Mouse (Mus musculus) spleen, adult 12 weeks (tissue): ENCODE data around the gene Spats2l.

Experiments
- DNase-seq: peaks from one replicate; pipeline ENCODE4 v3.0.0; 2022; ENCODE audit warnings: low spot score

The Spats2l gene

DNA sequence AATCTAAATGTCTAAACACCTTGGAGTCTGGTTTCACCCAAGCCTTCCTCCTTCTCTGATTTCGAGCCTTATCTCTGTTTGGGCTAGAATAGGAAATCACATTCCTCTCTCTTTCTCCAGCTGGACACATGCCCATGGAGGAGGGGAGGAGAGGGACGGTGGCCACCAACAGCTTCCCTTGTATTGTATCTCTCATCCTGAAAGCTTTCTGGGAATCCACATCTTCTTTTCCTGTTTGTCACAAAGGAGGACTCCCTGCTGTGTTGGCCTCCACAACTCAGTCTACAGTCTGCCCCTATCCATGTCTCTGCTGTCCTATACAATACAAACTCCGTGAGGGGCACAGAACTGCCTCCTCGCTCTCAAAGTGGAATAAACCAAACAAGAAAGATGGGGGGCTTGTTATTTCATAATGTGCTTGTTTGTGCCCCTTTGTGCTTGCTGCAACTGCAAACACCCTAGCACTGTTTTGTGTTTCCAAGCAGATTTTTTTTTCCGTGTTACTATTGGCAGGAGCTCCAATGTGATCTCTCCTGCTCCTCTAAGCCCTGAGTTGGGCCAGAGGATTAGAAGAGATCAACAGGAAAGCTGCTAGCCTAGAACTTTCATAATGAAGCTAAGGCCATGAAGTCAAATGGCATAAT is 116.4 kb downstream of the Spats2l start:
- no peak for DNase-seq

DNA sequence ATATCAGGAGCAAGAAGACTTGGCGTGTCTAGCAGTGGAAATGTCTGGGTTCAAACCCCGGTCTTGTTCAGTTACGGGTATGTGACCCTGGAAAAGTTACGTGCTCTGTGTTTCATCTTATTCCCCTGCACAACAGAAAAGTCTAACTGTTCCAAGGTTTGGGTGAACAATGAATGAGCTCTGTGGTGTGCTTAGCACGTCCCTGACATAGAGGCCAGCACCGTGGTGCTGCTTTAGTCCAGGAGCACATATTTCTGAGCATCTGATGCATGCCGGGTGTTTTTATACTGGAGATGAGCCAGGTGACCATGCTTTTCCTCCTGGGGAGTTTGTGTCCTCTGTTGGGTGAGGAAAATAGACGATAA is 116.9 kb downstream of the Spats2l start:
- DNase-seq = no peak

DNA sequence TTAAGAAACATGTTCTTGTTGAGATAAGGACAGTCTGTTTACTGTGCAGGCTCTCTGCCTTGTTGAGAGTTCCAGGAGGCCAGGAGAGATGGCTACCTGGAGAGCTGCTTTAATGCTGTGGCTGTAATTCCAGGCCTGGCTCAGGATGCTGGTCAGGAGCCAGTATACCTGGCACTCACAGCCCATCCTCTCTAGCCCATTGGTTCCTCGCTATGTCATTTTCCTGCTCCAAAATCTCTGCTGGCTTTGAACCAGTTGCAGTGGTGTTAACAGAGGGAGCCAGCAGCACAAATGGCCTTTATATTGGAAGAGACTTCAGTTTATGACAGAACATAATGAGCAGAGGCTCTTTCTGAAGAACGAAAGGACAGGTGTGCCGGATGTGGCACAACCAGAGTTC is 127.5 kb downstream of the Spats2l start:
- no peak for DNase-seq

DNA sequence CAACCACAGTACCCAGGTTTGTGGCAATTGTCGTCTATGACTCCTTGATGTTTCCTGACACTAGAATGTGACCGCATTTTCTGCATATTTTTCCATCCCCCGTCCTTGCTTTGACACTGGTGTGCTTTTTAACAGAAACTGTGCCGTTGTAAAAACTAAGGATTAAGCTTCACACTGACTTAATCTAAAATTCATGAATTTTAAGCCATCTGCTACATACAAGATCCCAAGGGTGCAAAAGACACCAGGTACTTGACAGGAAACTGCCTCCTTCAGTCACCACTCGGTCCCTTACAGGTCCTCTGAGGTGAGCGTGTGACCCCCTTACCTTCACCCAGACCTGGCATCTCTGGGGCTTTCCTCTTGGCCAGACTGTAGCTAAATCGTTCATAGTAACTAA is 129.8 kb downstream of the Spats2l start:
- no peak for DNase-seq

DNA sequence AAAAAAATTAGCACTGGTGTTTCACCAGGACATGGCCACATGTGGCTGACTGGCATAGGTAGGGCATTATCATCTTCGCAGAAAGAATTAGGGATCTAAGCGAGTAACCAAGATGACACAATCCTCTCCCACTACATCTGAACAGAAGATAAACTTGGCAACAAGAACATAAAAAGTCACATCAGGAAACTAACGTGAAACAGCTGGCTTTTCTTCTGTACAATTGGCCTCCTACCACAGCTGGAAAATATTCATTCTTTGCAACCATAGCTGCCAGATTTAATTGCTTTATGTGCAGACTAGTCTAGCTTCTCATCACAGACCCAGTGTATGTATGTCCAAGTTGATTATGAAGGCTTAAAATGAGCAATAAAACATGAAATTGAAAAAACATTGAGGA is 131.9 kb downstream of the Spats2l start:
- DNase-seq = no peak

DNA sequence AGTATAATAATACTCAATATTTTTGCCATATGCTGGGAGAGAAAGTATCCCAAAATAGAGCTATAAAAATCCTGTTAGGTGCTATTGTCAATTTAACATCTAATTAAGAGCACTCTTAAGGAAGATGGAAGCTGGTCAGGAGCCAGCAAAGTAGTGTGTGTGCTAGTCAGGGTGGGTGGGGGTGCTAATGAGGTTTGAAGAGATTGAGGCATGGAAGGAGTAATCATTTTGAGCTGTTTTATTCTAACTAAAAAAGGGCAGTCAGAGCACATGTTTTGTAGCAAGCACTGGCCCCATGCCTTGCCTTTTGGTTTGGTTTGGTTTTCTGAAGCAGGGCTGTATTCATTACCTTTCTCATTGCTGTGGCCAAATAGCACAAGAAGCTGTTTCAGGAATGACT is 132.3 kb downstream of the Spats2l start:
- no peak for DNase-seq

DNA sequence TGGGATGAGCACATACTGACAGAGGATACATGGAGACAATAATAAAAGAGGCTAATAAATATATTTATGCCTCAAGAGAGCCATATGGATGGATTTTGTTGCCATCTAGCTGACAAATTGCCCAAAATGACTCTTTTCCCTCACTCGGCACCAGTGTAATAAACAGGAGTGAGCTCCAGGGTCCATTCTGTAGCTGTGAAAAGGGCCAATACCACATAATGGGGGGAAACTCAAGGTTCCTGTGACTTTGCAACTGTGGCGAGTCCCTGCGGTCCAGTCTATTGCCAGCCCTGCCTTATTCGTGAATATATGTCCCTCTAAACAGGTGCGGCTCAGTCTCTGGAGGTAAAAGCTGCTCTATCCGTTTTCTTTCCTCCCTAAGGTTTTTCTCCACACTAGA is 137.6 kb downstream of the Spats2l start:
- no peak for DNase-seq

DNA sequence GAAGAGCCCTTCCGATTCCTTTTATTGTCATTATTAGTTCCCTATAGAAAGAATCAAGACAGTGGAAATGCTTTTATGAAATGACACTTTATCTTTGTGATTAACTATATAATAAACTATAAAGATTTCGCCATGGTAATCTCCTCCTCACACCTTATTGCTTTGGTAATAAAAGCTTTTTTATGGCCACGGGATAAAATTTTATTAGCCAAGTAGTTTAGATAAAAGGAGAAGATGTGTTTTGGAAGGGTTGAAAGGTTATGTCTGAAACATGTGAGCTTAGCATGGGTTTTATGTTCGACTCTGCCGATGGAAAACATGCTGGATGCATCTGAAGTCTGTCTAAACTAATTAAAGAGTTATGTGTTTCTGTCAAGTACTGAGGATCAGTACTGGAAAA is 143.4 kb downstream of the Spats2l start:
- DNase-seq = no peak

DNA sequence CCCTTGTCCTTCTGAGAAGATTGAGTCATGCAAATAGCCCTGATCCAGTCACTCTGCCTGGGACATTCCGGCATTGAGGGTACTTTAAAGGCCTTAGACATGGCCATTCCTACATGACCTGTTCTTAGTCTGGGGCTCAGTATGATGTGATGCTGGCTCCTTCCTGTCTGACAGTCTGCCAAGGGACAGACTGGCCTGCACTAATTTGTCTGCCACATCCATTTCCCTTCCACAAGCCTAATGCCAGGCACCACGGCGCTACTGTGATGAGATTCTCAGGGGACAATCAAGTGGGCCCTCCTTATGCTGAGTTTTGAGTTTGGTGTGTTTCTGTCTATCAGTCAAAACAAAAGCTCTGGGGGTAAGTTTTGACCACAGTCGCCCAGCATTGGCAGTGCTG is 144.6 kb downstream of the Spats2l start:
- no peak for DNase-seq

DNA sequence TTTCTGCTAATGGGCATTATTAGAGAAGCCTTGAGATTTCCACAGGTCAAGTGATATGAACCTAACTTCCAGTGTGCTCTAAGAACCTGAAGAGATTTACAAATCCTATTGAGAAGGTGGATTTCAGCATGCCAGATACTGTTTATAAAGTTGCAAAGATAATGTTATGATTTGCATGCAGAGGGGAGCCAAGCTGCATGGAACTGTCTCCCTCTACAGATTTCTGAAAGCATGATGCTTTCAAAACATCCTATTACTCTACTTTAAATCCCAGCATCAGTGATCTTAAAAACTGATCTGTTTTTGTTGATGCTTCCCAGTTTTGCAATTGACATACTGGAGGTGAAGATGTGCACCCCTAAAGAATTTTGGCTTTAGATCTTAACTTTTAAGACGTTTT is 160.3 kb downstream of the Spats2l start:
- DNase-seq = no peak

DNA sequence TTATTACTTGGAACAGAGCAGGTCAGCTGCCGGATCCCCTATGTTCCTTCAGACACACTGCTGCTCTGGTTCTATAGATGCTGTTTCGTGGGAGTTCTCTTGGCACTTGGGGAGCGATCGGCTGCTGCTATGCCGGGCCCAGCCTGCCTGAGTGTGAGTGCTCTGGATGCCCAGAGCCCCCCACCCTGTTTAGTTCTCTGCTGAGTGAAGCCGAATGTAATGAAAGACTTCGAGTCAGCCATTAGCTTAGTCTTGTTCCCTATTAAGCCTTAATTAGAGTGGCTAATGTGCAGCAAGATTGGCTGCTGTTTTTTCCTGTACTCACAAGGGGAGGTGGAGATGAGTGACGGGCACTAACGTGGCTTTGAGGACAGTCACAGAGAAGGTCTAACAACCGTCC is 166.7 kb downstream of the Spats2l start:
- DNase-seq = no peak

DNA sequence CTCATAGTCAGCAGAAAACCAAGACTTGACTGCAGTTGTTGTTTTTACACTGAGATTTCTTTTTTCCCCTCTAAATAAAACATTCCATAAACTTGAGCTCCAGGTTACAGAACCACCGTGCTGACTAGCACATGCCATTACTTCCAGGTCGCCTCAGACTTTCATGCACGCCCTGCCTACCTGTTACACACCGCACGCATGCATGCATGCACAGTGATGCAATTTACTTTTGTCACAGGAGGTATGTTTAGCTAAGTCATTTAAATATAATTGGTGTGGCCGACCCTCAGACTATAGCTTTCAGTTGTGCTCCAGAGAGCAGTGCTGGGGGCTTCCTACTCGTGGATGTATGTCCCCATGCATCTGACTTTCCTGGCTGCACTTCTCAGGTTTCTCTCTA is 167.1 kb downstream of the Spats2l start:
- DNase-seq = no peak

DNA sequence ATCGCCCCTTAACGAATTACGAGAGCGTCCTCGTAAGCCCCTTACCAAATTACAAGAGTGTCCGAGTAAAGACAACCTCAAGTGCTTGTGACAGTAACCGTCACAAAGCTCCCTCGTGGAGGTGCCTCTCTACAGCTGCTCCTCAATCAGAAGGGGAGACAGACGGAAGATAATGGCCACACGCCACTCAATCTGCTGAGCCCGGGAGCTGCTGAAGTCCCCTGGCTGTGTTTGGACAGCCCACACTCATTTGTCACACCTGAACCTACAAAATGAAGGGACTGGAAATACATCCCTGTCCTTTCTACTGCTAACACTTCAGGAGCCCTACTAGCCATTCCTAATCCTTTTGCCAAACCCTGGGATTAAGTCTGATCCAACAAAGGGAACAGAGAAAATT is 167.8 kb downstream of the Spats2l start:
- no peak for DNase-seq

DNA sequence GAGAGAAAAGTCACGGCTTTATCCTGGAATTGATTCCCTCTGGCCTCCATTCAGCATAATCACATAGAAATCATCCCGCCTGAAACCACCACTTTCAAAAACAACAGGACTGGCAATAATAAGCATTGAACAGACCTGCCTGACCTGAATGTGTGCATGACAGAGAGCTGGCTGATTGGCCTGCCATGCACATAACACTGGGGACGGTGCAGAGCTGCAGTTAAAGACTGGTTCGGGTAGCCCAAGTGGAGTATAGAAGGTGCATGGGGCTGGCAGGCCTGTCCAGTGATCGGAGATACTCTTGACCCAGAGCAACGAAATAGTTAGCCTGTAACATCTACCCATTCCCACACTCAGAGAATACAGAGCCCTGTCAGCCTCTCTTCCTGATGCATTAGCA is 168.3 kb downstream of the Spats2l start:
- DNase-seq = no peak

DNA sequence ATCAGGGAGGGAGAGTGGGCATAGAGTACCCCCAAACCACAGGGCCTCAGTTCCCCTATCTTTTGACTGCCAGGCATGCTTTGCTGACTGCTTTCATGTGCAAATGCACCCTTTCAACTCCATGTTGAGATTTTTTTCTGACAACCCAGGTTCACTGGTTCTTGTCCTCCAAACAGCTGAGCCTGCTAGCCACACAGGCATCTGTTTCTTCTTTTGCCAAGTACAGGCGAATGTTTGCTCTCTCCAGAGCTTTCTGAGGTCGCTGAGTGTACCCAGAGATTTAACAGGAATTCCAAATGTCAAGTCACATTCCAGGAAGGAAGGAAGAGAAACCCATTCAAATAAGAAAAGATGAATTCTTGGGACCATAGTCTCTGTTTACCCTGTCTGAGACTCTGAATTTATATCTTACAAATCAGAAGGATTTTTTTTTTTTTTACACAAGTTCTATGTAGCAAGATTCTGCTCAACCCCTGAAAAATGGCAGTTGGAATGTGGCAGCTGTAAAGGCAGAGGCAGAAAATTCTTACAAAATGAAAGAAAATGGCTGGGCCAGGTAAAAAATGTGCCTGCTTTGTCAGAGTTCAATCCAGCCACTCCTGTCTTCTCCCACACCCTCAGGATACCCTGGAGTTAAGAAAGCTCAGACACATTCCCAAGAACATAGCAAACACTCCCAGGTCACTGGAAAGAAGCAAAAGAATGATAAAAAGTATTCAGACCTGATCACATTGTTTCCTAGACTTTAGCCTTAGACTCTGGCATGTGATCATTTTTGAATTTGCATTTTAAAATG is 173.8 kb downstream of the Spats2l start:
- no peak for DNase-seq

DNA sequence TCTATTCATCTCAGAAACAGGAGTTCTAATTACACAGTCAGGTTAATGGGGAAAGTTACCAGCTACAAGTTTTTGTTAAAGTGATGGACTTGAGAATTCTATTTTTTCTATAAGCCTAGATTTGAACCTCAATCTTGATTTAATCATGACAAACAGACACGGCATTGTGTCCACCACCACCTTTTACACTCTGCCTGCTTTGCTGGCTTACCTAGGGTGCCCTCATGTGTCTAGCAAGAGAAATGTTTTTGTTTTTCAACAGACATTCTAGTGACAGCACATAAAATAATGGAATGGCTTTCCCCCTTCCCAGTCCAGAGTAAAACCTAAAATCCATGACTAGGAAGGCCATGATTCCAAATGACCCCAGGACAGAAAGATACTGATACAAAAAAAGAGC is 175.2 kb downstream of the Spats2l start:
- no peak for DNase-seq

DNA sequence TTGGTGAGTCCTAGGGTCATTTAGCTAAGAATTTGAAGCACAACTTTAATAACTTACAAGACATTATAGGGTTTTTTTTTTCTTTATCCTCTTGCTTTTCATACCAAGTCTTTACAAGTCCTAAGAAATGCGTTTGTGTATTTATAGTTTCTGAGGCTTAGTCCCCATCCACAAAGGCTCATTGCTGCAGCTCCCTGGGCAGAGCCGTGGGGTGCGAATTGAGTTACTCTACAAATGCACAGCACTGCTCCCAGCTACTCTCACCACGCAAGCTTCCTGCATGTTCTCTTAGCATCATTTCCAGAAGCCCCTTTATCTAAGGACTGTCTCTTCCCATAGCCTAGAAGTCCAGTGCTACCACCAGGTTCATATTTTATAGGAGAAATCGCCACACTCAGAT is 175.8 kb downstream of the Spats2l start:
- no peak for DNase-seq

DNA sequence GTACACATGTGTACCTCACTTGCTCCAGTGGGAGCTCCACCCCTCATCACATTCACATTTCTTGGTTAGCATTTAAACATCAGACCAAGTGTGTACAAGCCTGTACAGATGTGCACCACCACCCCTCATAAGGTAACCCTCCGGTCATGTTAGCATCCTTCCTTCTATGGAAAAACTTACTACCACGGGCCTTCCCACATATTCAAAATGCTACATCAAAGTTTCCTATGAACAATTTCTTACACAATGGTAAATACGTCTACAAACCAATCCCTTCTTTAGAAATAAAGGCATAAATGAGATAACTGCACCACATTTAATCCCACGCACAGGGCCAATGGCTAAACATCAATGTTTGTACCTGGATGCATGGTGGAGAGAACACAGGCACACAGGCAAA is 178.5 kb downstream of the Spats2l start:
- DNase-seq = no peak

DNA sequence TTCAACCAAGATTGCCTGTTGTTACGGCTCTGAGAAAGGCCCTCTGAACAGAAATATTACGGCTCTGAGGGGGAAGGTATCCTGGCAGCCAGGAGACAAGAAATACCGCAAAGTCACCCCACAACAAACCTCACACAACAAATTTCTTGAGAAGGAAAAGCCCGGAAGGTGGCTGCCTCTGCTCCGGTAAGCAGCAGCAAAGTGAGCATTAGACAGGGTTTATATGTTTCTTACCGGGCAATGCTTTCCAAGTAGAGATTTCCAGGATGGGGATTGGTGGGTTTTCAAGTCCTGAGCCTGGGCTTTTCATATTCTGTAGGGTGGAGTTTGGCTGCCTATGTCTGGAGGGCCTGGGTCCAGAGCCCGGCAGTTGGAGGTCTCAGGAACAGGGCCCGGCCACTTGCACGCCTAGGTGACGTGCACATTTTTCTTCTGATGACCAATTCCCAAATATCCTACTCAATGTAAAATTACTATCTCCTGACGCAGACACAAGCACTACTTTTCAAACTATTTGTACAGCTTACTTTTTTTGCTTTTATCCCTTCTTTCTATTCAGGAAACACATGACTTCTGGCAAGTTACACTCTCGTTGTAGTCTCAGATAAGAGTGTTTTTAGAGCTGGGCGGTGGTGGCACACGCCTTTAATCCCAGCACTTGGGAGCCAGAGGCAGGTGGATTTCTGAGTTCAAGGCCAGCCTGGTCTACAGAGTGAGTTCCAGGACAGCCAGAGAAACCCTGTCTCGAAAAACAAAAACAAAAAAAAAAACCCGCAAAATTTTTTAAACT is 179.8 kb downstream of the Spats2l start:
- no peak for DNase-seq

DNA sequence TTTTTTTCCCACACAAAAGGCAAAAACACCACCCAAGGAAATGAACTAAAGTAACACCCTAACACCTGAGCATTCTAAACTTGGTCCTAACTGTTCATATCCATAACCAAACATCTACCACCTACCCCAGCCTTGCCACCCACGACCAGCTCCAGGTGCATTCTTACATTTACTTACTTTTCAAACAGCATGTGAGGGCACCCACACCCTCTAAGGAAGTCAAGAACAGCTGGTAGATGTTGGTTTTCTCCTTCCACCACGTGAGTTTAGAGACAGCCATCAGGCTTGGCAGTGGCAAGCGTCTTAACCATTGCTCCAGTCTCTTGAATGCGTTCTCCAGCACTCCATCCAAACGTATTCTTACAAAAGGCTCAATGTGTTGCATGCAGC is 180.4 kb downstream of the Spats2l start:
- DNase-seq = no peak

DNA sequence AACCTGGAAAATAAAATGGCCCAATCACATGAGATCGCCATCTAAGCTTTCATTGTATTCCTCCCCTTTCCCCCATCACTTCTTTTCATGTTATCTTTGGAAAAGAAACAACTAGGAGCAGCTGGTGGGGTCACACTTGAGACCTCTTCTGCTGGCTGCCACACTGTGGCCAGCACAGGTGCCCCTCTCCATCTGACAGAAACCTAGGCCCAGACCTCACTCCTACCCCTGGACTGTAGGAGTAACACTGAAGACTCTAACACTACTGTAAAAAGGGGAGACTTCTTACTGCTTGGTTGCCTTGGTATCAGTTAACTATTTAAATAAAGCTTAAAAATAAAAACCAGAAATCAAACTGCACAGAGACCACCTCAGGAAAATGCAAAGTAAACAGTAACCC is 181.8 kb downstream of the Spats2l start:
- no peak for DNase-seq

DNA sequence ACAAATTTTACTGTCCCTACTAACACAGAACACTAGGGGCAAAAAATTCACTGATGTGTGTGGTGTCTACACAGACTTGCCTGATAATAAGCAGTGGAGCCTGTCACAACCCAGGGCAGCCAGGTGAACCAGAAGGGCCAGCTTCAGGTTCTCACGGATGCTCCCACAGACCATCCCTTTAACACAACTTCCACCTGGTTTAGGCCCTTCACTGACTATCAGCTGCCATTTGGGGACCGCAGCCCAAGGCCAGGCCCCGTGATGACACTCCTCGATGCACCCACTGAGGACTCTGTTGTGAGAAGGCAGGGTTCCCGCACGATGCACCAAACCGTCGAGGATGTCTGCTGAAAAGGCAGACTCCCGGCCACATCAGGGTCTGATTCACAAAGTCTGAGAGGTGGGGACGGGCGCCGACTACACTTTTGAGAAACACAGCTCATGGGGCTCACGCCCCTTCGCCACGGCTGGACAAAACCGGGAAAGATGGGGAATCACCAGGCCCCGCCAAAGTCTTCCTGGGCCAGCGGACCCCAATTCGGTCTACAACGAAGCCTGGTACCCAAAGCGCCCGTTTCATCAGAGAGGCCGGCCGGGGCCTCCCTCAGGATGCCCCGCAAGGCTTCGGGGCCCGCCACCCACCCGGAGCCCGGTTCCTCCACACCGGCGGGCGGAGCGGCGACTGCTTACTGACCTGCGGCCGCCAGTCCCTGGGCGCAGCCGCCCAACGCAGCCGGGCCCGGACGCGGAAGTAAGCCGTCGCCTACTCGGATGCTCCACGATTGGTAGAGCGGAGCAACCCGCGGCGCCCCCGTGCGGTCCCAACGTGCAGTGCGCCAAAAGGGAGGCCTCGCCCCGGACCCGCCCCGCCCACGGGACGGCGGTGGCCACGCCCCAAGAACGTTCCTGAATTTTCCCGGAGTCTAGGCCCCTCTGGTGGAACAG is 195.6 kb downstream of the Spats2l start:
- DNase-seq = peak; percentile 91
